Mouse (Mus musculus) forebrain, embryonic 15.5 days (tissue): ENCODE results near the gene St6galnac6. TPM values are rescaled to one million over a fixed set of nuclear protein-coding genes. Genes with fewer than 3 reads are reported as not detected.

Experiments used
- ATAC-seq: fragments of 200-750 bp; cut with Nextera tagmentation; replicated peaks from 2 replicates; pipeline ENCODE4 v1.8.0; 2017; ENCODE audit warnings: mild to moderate bottlenecking, moderate TSS enrichment, moderate library complexity
- H3K27ac ChIP-seq: fragments of 300-500 bp; sonication (generic); replicated peaks from 2 replicates; pipeline ENCODE4 v1.5.1; 2015; ENCODE audit warnings: mild to moderate bottlenecking, inconsistent platforms
- H3K27me3 ChIP-seq: fragments of 300-500 bp; sonication (generic); 2 replicates; pipeline ENCODE4 v1.6.1; 2015; ENCODE audit warnings: inconsistent platforms
- H3K36me3 ChIP-seq: fragments of 300-500 bp; sonication (generic); 2 replicates; pipeline ENCODE4 v1.6.1; 2015; ENCODE audit warnings: mild to moderate bottlenecking, inconsistent platforms
- H3K4me1 ChIP-seq: fragments of 300-500 bp; sonication (generic); 2 replicates; pipeline ENCODE4 v1.6.1; 2015; ENCODE audit warnings: inconsistent platforms
- H3K4me2 ChIP-seq: fragments of 300-500 bp; sonication (generic); replicated peaks from 2 replicates; pipeline ENCODE4 v1.6.1; 2015; ENCODE audit warnings: mild to moderate bottlenecking, inconsistent platforms
- H3K4me3 ChIP-seq: fragments of 300-500 bp; sonication (generic); 2 replicates; pipeline ENCODE4 v1.5.1; 2015; ENCODE audit warnings: mild to moderate bottlenecking, inconsistent platforms
- H3K9ac ChIP-seq: fragments of 300-500 bp; sonication (generic); replicated peaks from 2 replicates; pipeline ENCODE4 v1.6.1; 2015; ENCODE audit warnings: mild to moderate bottlenecking, inconsistent platforms
- H3K9me3 ChIP-seq: fragments of 300-500 bp; sonication (generic); 2 replicates; pipeline ENCODE4 v1.6.1; 2016; ENCODE audit warnings: inconsistent platforms
- WGBS: fragments of 180-500 bp; shearing (Covaris S2); methylation state at CpG from one replicate; pipeline ENCODE4 v1.1.7; 2015; ENCODE audit warnings: mixed read lengths; 5-methylcytosine and 5-hydroxymethylcytosine counted together
- polyA plus RNA-seq: library from polyadenylated mRNA; unstranded; fragments of >200 nt; fragmentation: Nextera tagmentation; extraction: Ambion mirVana; gene quantifications from 2 replicates; pipeline ENCODE4 v1.2.1, GENCODE M21; 2015

The St6galnac6 gene
- polyA plus RNA-seq, 1 experiment from 2014 or later = 19.3 TPM

- Histone ChIP-seq H3K27me3 (no peaks in the 10 kb centered on the region), H3K9ac (0 out of 2 replicates have a peak overlapping the region, but pooled peaks have one; percentile 24), H3K4me1 (peaks cover 27% of the 10 kb centered on the region), H3K9me3 (no peaks in the 10 kb centered on the region), H3K36me3 (no peaks in the 10 kb centered on the region), H3K4me3 (no peak overlapping the region), H3K27ac (no peak overlapping the region), H3K4me2 (no peak overlapping the region)
- no peak for ATAC-seq
- WGBS = 61% methylated on average over 11 of the region's 11 CpGs
Measured at GRCm38 (mm10) chr2:32589213-32589795, 10.2 kb upstream of the St6galnac6 start.

- Histone ChIP-seq H3K27ac (no peak overlapping the region), H3K4me2 (no peak overlapping the region), H3K27me3 (no peaks in the 10 kb centered on the region), H3K36me3 (no peaks in the 10 kb centered on the region), H3K9me3 (no peaks in the 10 kb centered on the region), H3K4me1 (peaks cover 27% of the 10 kb centered on the region), H3K9ac (no peak overlapping the region), H3K4me3 (no peak overlapping the region)
- no peak for ATAC-seq
- WGBS = 84% methylated on average over 10 of the region's 10 CpGs
Measured at GRCm38 (mm10) chr2:32590224-32590623, 9.3 kb upstream of the St6galnac6 start.

- Histone ChIP-seq H3K4me3 (no peak overlapping the region), H3K27ac (no peak overlapping the region), H3K27me3 (no peaks in the 10 kb centered on the region), H3K4me2 (no peak overlapping the region), H3K9me3 (no peaks in the 10 kb centered on the region), H3K9ac (no peak overlapping the region), H3K36me3 (no peaks in the 10 kb centered on the region), H3K4me1 (peaks cover 29% of the 10 kb centered on the region)
- 79% methylated on average over 6 of the region's 6 CpGs for WGBS
- ATAC-seq = no peak
Measured at GRCm38 (mm10) chr2:32591249-32591648, 8.3 kb upstream of the St6galnac6 start.

- Histone ChIP-seq H3K27ac (peak overlapping the region; percentile 40), H3K9ac (no peak overlapping the region), H3K27me3 (no peaks in the 10 kb centered on the region), H3K36me3 (no peaks in the 10 kb centered on the region), H3K4me1 (peaks cover 10% of the 10 kb centered on the region), H3K4me3 (no peak overlapping the region), H3K9me3 (no peaks in the 10 kb centered on the region), H3K4me2 (no peak overlapping the region)
- WGBS = 77% methylated on average over 13 of the region's 13 CpGs
- no peak; the same call in 1 of the 2 replicates for ATAC-seq
Measured at GRCm38 (mm10) chr2:32596725-32597124, 2.8 kb upstream of the St6galnac6 start.

- Histone ChIP-seq H3K27ac (peak overlapping the region; percentile 40), H3K4me2 (no peak overlapping the region), H3K9me3 (no peaks in the 10 kb centered on the region), H3K4me3 (no peak overlapping the region), H3K27me3 (no peaks in the 10 kb centered on the region), H3K4me1 (peaks cover 10% of the 10 kb centered on the region), H3K36me3 (no peaks in the 10 kb centered on the region), H3K9ac (no peak overlapping the region)
- no peak for ATAC-seq
- 95% methylated on average over 5 of the region's 5 CpGs for WGBS
Measured at GRCm38 (mm10) chr2:32597248-32597647, 2.3 kb upstream of the St6galnac6 start.

- Histone ChIP-seq H3K9me3 (no peaks in the 10 kb centered on the region), H3K4me2 (no peak overlapping the region), H3K4me1 (peaks cover 14% of the 10 kb centered on the region), H3K27me3 (no peaks in the 10 kb centered on the region), H3K4me3 (no peak overlapping the region), H3K36me3 (no peaks in the 10 kb centered on the region), H3K9ac (no peak overlapping the region), H3K27ac (no peak overlapping the region)
- no peak for ATAC-seq
- WGBS = 88% methylated on average over 5 of the region's 5 CpGs
Measured at GRCm38 (mm10) chr2:32597699-32598098, 1.8 kb upstream of the St6galnac6 start.

- ATAC-seq = no peak
Measured at GRCm38 (mm10) chr2:32598506-32598905, 1.0 kb upstream of the St6galnac6 start.

GRCm38 (mm10) chr2:32601417-32602065 is 2.0 kb downstream of the St6galnac6 start:
- Histone ChIP-seq H3K36me3 (no peaks in the 10 kb centered on the region), H3K4me1 (peaks cover 11% of the 10 kb centered on the region), H3K9me3 (no peaks in the 10 kb centered on the region), H3K27me3 (no peaks in the 10 kb centered on the region), H3K4me2 (no peak overlapping the region), H3K4me3 (no peak overlapping the region), H3K9ac (no peak overlapping the region), H3K27ac (no peak overlapping the region)
- ATAC-seq = no peak
- WGBS = 37% methylated on average over 8 of the region's 8 CpGs

More at GRCm38 (mm10) chr2:32598506-32598905, 1.0 kb upstream of the St6galnac6 start:
- no peak overlapping the region for H3K9ac ChIP-seq
- no peak overlapping the region for H3K4me2 ChIP-seq
- no peak overlapping the region for H3K27ac ChIP-seq
- H3K9me3 ChIP-seq = no peaks in the 10 kb centered on the region
- H3K27me3 ChIP-seq = no peaks in the 10 kb centered on the region
- H3K4me1 ChIP-seq = peaks cover 14% of the 10 kb centered on the region
- no peaks in the 10 kb centered on the region for H3K36me3 ChIP-seq
- 85% methylated on average over 8 of the region's 8 CpGs for WGBS
- no peak overlapping the region for H3K4me3 ChIP-seq

GRCm38 (mm10) chr2:32602600-32603054 is 3.1 kb downstream of the St6galnac6 start:
- no peaks in the 10 kb centered on the region for H3K36me3 ChIP-seq
- H3K9ac ChIP-seq = no peak overlapping the region
- peaks cover 15% of the 10 kb centered on the region for H3K4me1 ChIP-seq
- H3K27ac ChIP-seq = no peak overlapping the region
- no peaks in the 10 kb centered on the region for H3K27me3 ChIP-seq
- H3K4me3 ChIP-seq = peak overlapping the region; percentile 26
- WGBS = under 1% methylated on average over 11 of the region's 11 CpGs
- ATAC-seq = no peak
- no peaks in the 10 kb centered on the region for H3K9me3 ChIP-seq
- H3K4me2 ChIP-seq = peak overlapping the region; percentile 31

GRCm38 (mm10) chr2:32604631-32605030 is 5.1 kb downstream of the St6galnac6 start:
- WGBS = 54% methylated on average over 10 of the region's 10 CpGs
- Histone ChIP-seq H3K27me3 (no peaks in the 10 kb centered on the region), H3K4me2 (no peak overlapping the region), H3K4me3 (no peak overlapping the region), H3K9me3 (no peaks in the 10 kb centered on the region), H3K36me3 (no peaks in the 10 kb centered on the region), H3K27ac (no peak overlapping the region), H3K4me1 (peaks cover 26% of the 10 kb centered on the region), H3K9ac (no peak overlapping the region)
- ATAC-seq = no peak

GRCm38 (mm10) chr2:32606161-32607142 is 6.9 kb downstream of the St6galnac6 start:
- no peaks in the 10 kb centered on the region for H3K27me3 ChIP-seq
- peak overlapping the region; percentile 93 for H3K4me2 ChIP-seq
- H3K36me3 ChIP-seq = no peaks in the 10 kb centered on the region
- peak overlapping the region; percentile 82 for H3K4me3 ChIP-seq
- ATAC-seq = peak; percentile 85
- 11% methylated on average over 55 of the region's 55 CpGs for WGBS
- no peak overlapping the region for H3K27ac ChIP-seq
- H3K9me3 ChIP-seq = no peaks in the 10 kb centered on the region
- H3K4me1 ChIP-seq = peaks cover 32% of the 10 kb centered on the region
- H3K9ac ChIP-seq = peak overlapping the region; percentile 79
